Mouse (Mus musculus): Measurements from ENCODE around the gene Dscaml1.

DNA sequence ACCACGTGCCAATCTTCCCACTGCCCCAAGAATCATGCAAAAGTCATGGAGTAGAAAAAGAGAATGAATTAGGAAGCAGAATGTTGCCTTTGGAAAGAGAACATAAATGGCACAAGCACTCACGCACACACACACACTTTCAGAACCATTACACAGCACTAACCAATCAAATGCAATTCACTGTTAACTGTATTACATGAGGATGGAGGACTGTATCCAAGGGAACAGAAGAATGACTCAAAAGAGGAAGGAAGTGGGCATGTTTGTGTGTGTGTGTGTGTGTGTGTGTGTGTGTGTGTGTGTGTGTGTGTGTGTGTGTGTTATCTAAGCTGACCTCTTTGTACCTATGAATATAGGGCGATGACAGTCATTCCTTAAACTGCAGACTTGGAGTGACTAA lies 278.0 kb downstream of the Dscaml1 start:
- no peak for TF ChIP-seq CTCF (IDR thresholded peaks at IDR 0.05; ENCODE audit: low read depth)
- no peak for TF ChIP-seq EP300 (IDR thresholded peaks at IDR 0.05; ENCODE audit: low read depth)
